In the genomic region with DNA sequence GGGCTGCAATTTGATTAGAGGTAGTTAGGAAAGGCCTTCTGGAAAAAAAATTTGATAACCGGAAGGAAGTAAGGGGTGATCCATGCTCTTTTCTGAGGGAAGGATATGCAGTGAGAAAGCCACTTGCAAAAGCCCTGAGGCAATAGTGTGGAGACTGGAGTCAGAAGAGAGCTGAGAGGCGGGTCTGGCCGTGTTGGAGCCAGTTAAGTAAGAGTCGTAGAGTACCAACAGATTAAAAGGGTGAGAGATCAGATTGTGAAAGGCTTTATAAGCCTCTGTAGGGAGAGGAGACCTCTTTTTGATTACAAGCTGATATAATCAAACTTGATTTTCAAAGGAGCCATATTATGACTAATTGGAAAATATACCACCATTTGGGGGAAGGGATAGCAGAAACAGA, we compare ENCODE assay signal across 14 mouse cellular contexts. TPM values are rescaled to one million over a fixed set of nuclear protein-coding genes. Genes with fewer than 3 reads are reported as not detected.
DNase-seq lines count a peak whose midpoint lies in the region; ATAC-seq lines count a peak whose summit lies in the region.
"Had no signal": no experiment of that assay in that cellular context is flagged by ENCODE, and none has a peak within 500 bp of the region (broad histone marks: within the 10 kb centered on the region; RNA-seq: fewer than 3 reads in every experiment).

No protein-coding gene starts in this region.

- H3K9me3 ChIP-seq in heart, embryonic 15.5 days (replicated peaks) = no peaks in the 10 kb centered on the region
- H3K9me3 ChIP-seq in midbrain, embryonic 13.5 days = no peaks in the 10 kb centered on the region
- H3K9me3 ChIP-seq in midbrain, embryonic 11.5 days (ENCODE audit: control insufficient read depth, low read length) = no peaks in the 10 kb centered on the region
- no peaks in the 10 kb centered on the region for H3K9me3 ChIP-seq in liver, embryonic 15.5 days (replicated peaks)
- H3K9me3 ChIP-seq in neural tube, embryonic 15.5 days (replicated peaks) = no peaks in the 10 kb centered on the region
- no peaks in the 10 kb centered on the region for H3K9me3 ChIP-seq in intestine, embryonic 15.5 days
- H3K9me3 ChIP-seq: embryonic facial prominence, embryonic 12.5 days; limb, embryonic 10.5 days had no signal

- peaks cover 8% of the 10 kb centered on the region for H3K4me1 ChIP-seq in heart, embryonic 15.5 days (replicated peaks)
- H3K4me1 ChIP-seq in midbrain, embryonic 13.5 days (replicated peaks) = peaks cover 15% of the 10 kb centered on the region
- peaks cover 2% of the 10 kb centered on the region; the same call in 1 of the 2 replicates for H3K4me1 ChIP-seq in midbrain, embryonic 11.5 days (ENCODE audit: control insufficient read depth, insufficient read depth, low read length)
- H3K4me1 ChIP-seq in liver, embryonic 15.5 days (replicated peaks) = peaks cover 35% of the 10 kb centered on the region
- peaks cover 14% of the 10 kb centered on the region for H3K4me1 ChIP-seq in neural tube, embryonic 15.5 days
- H3K4me1 ChIP-seq in intestine, embryonic 15.5 days (replicated peaks) = no peaks in the 10 kb centered on the region
- H3K4me1 ChIP-seq: embryonic facial prominence, embryonic 12.5 days had no signal

- no peak for ATAC-seq in heart, embryonic 15.5 days (replicated peaks; ENCODE audit: insufficient number of reproducible peaks, insufficient read depth, low FRiP score, low read depth)
- no peak for ATAC-seq in midbrain, embryonic 13.5 days
- no peak for ATAC-seq in midbrain, embryonic 11.5 days (ENCODE audit: low FRiP score)
- no peak for ATAC-seq in liver, embryonic 15.5 days (ENCODE audit: insufficient read depth)
- no peak for ATAC-seq in neural tube, embryonic 15.5 days (ENCODE audit: low FRiP score)
- ATAC-seq in intestine, embryonic 15.5 days = no peak
- ATAC-seq: activated CD4-positive, CD25-positive, alpha-beta regulatory T cell, adult 4 months had no signal

- no peak overlapping the region for H3K27ac ChIP-seq in heart, embryonic 15.5 days
- no peak overlapping the region for H3K27ac ChIP-seq in midbrain, embryonic 13.5 days
- H3K27ac ChIP-seq in midbrain, embryonic 11.5 days (ENCODE audit: low read depth, low read length) = no peak overlapping the region
- H3K27ac ChIP-seq in liver, embryonic 15.5 days (replicated peaks) = no peak overlapping the region
- H3K27ac ChIP-seq in neural tube, embryonic 15.5 days (replicated peaks) = no peak overlapping the region
- H3K27ac ChIP-seq in intestine, embryonic 15.5 days = no peak overlapping the region
- H3K27ac ChIP-seq: embryonic facial prominence, embryonic 12.5 days; limb, embryonic 10.5 days had no signal

- 47% methylated on average over 4 of the region's 4 CpGs for WGBS in heart, embryonic 15.5 days
- 62% methylated on average over 4 of the region's 4 CpGs for WGBS in midbrain, embryonic 13.5 days
- 58% methylated on average over 4 of the region's 4 CpGs for WGBS in midbrain, embryonic 11.5 days
- 42% methylated on average over 4 of the region's 4 CpGs for WGBS in liver, embryonic 15.5 days (ENCODE audit: insufficient replicate concordance)
- 78% methylated on average over 4 of the region's 4 CpGs for WGBS in neural tube, embryonic 15.5 days
- 70% methylated on average over 4 of the region's 4 CpGs for WGBS in intestine, embryonic 15.5 days

- DNase-seq in heart, postnatal 14 days = no peak
- no peak for DNase-seq in midbrain, embryonic 11.5 days (ENCODE audit: low spot score, missing footprints)
- no peak for DNase-seq in kidney, adult 8-10 months
- DNase-seq: kidney, postnatal 10 days; right cerebral cortex, postnatal 4 days; thymus, adult 18-20 months had no signal

- H3K4me3 ChIP-seq in heart, embryonic 15.5 days = no peak overlapping the region
- H3K4me3 ChIP-seq in midbrain, embryonic 13.5 days (replicated peaks) = no peak overlapping the region
- no peak overlapping the region for H3K4me3 ChIP-seq in midbrain, embryonic 11.5 days (ENCODE audit: low read depth, low read length)
- H3K4me3 ChIP-seq in liver, embryonic 15.5 days (replicated peaks) = peak overlapping the region; percentile 86
- H3K4me3 ChIP-seq in neural tube, embryonic 15.5 days (replicated peaks) = 0 out of 2 replicates have a peak overlapping the region, but pooled peaks have one; percentile 3
- no peak overlapping the region for H3K4me3 ChIP-seq in intestine, embryonic 15.5 days (replicated peaks)

- 0 out of 2 replicates have a peak overlapping the region, but pooled peaks have one; percentile 6 for H3K4me2 ChIP-seq in heart, embryonic 15.5 days
- 0 out of 2 replicates have a peak overlapping the region, but pooled peaks have one; percentile 13 for H3K4me2 ChIP-seq in midbrain, embryonic 13.5 days (replicated peaks)
- no peak overlapping the region for H3K4me2 ChIP-seq in midbrain, embryonic 11.5 days
- peak overlapping the region; percentile 92 for H3K4me2 ChIP-seq in liver, embryonic 15.5 days
- peak overlapping the region; percentile 79; the same call in 1 of the 2 replicates for H3K4me2 ChIP-seq in neural tube, embryonic 15.5 days
- no peak overlapping the region for H3K4me2 ChIP-seq in intestine, embryonic 15.5 days (replicated peaks)

- H3K27me3 ChIP-seq in heart, embryonic 15.5 days = no peaks in the 10 kb centered on the region
- no peaks in the 10 kb centered on the region for H3K27me3 ChIP-seq in midbrain, embryonic 13.5 days
- H3K27me3 ChIP-seq in midbrain, embryonic 11.5 days (ENCODE audit: control insufficient read depth, insufficient read depth, low read length) = no peaks in the 10 kb centered on the region
- no peaks in the 10 kb centered on the region for H3K27me3 ChIP-seq in liver, embryonic 15.5 days
- H3K27me3 ChIP-seq in neural tube, embryonic 15.5 days (replicated peaks) = no peaks in the 10 kb centered on the region
- H3K27me3 ChIP-seq in intestine, embryonic 15.5 days (replicated peaks) = no peaks in the 10 kb centered on the region
- H3K27me3 ChIP-seq: embryonic facial prominence, embryonic 12.5 days had no signal

- H3K9ac ChIP-seq in heart, embryonic 15.5 days = no peak overlapping the region
- H3K9ac ChIP-seq in midbrain, embryonic 13.5 days (replicated peaks) = no peak overlapping the region
- no peak overlapping the region for H3K9ac ChIP-seq in midbrain, embryonic 11.5 days (ENCODE audit: low read length)
- no peak overlapping the region for H3K9ac ChIP-seq in liver, embryonic 15.5 days
- H3K9ac ChIP-seq in neural tube, embryonic 15.5 days (replicated peaks) = no peak overlapping the region
- H3K9ac ChIP-seq in intestine, embryonic 15.5 days = no peak overlapping the region
- H3K9ac ChIP-seq: embryonic facial prominence, embryonic 12.5 days had no signal

- intact Hi-C loops in heart, postnatal 14 days (cut with DNase I) = no loop called here

- H3K36me3 ChIP-seq in heart, embryonic 15.5 days = no peaks in the 10 kb centered on the region
- H3K36me3 ChIP-seq in midbrain, embryonic 13.5 days = no peaks in the 10 kb centered on the region
- H3K36me3 ChIP-seq in midbrain, embryonic 11.5 days (ENCODE audit: control insufficient read depth, insufficient read depth, low read length) = no peaks in the 10 kb centered on the region
- H3K36me3 ChIP-seq in liver, embryonic 15.5 days (replicated peaks) = no peaks in the 10 kb centered on the region
- no peaks in the 10 kb centered on the region for H3K36me3 ChIP-seq in neural tube, embryonic 15.5 days
- H3K36me3 ChIP-seq in intestine, embryonic 15.5 days = no peaks in the 10 kb centered on the region
- H3K36me3 ChIP-seq: embryonic facial prominence, embryonic 12.5 days; limb, embryonic 10.5 days had no signal

RNA-seq across cellular contexts. Expression of a gene that starts 1.7 kb away (rescaled TPM):
- polyA plus RNA-seq in heart, embryonic 15.5 days (2015; fragmentation: Nextera tagmentation; extraction: Ambion mirVana) = 2.7 and 2.9 TPM in 2 replicates
- 10 to 100 TPM in 1 of 2 experiments, 1 to 10 TPM in 1; 9.6 to 13.3 TPM for total RNA-seq in heart, postnatal 14 days (2021)
- polyA plus RNA-seq in midbrain, embryonic 13.5 days (2015; fragmentation: Nextera tagmentation; extraction: Ambion mirVana) = 4.5 and 4.8 TPM in 2 replicates
- 1.8 and 2.5 TPM in 2 replicates for polyA plus RNA-seq in midbrain, embryonic 11.5 days (2014; fragmentation: Nextera tagmentation; extraction: Ambion mirVana)
- polyA plus RNA-seq in liver, embryonic 15.5 days (2015; fragmentation: Nextera tagmentation; extraction: Ambion mirVana) = 3.6 and 4.8 TPM in 2 replicates
- 4.0 and 4.7 TPM in 2 replicates for polyA plus RNA-seq in neural tube, embryonic 15.5 days (2015; fragmentation: Nextera tagmentation; extraction: Ambion mirVana)
- polyA plus RNA-seq in intestine, embryonic 15.5 days (2015; fragmentation: Nextera tagmentation; extraction: Ambion mirVana) = 2.8 TPM in 2 replicates

Comparison
In these comparisons a context has a peak if more than half of its experiments do, and no peak if none do; other contexts are left out.
1. H3K4me2 ChIP-seq: peak in heart, embryonic 15.5 days (single experiment), midbrain, embryonic 13.5 days (single experiment), liver, embryonic 15.5 days (single experiment) and neural tube, embryonic 15.5 days (single experiment); none in midbrain, embryonic 11.5 days (single experiment) and intestine, embryonic 15.5 days (single experiment).
2. H3K4me3 ChIP-seq: peak in liver, embryonic 15.5 days (single experiment) and neural tube, embryonic 15.5 days (single experiment); none in heart, embryonic 15.5 days (single experiment), midbrain, embryonic 13.5 days (single experiment), midbrain, embryonic 11.5 days (single experiment) and intestine, embryonic 15.5 days (single experiment).